Mouse (Mus musculus) macrophage (primary cell): ENCODE data around the gene 1600014C10Rik. TPM values are rescaled to one million over a fixed set of nuclear protein-coding genes. Genes with fewer than 3 reads are reported as not detected.

Source experiments
- H3K27ac ChIP-seq: fragments of 350-480 bp; formaldehyde crosslinking; 2 replicates; pipeline ENCODE4 v1.9.0; 2021
- H3K36me3 ChIP-seq: fragments of 350-480 bp; formaldehyde crosslinking; 2 replicates; pipeline ENCODE4 v1.9.0; 2021; ENCODE audit errors: inconsistent target
- H3K4me3 ChIP-seq: fragments of 350-480 bp; formaldehyde crosslinking; 2 replicates; pipeline ENCODE4 v1.9.0; 2021; ENCODE audit errors: inconsistent target
- H3K79me2 ChIP-seq: fragments of 350-480 bp; formaldehyde crosslinking; 2 replicates; pipeline ENCODE4 v1.9.0; 2021; ENCODE audit errors: inconsistent target
- WGBS: methylation state at CpG from one replicate; pipeline ENCODE4 v1.1.7; 2026; ENCODE audit warnings: inconsistent platforms; ENCODE audit not compliant: missing documents; 5-methylcytosine and 5-hydroxymethylcytosine counted together
- polyA plus RNA-seq: library from polyadenylated mRNA; stranded (reverse); fragments of 250-400 nt; gene quantifications from 3 replicates; pipeline ENCODE4 v1.2.4, GENCODE M21; 2018; ENCODE audit warnings: inconsistent platforms

1600014C10Rik gene
- polyA plus RNA-seq, 1 experiment from 2014 or later = 17.5 TPM

DNA sequence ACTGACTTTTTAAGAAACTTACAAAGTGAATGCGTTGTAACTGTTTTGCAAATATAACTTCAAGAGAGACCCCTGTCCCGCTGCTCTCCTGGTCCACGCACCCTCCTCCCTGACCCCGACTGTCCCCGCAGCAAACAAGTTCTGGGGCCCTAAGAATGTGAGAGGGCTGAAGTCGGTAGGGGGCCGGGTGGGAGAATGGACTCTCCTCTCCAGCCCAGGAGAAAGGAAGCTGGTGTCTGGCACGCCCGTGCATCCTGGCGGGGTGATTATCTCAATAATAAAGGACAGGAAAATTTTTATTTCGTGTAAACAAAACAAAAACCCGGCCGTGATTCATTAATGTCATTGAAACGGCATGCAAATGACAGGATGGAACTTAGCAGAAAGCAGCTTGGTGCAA, 9.1 kb upstream of the 1600014C10Rik start:
- no peak overlapping the region for H3K4me3 ChIP-seq
- no peaks in the 10 kb centered on the region for H3K36me3 ChIP-seq
- H3K79me2 ChIP-seq = no peaks in the 10 kb centered on the region
- no peak overlapping the region for H3K27ac ChIP-seq
- WGBS = 76% methylated on average over 14 of the region's 14 CpGs

- 34% methylated on average over 31 of the region's 31 CpGs for WGBS
- H3K4me3 ChIP-seq = no peak overlapping the region
- H3K36me3 ChIP-seq = no peaks in the 10 kb centered on the region
- no peak overlapping the region for H3K27ac ChIP-seq
- H3K79me2 ChIP-seq = no peaks in the 10 kb centered on the region
These were observed 8.5 kb upstream of the 1600014C10Rik start for GRCm38 (mm10) chr7:38174321-38175148.

GRCm38 (mm10) chr7:38176056-38176455, 7.0 kb upstream of the 1600014C10Rik start:
- WGBS = 94% methylated on average over 3 of the region's 3 CpGs
- H3K79me2 ChIP-seq = no peaks in the 10 kb centered on the region
- H3K36me3 ChIP-seq = no peaks in the 10 kb centered on the region
- H3K4me3 ChIP-seq = no peak overlapping the region
- H3K27ac ChIP-seq = no peak overlapping the region

GRCm38 (mm10) chr7:38179896-38180295, 3.1 kb upstream of the 1600014C10Rik start:
- Histone ChIP-seq H3K79me2 (peaks cover 10% of the 10 kb centered on the region; the same call in 1 of the 2 replicates), H3K27ac (no peak overlapping the region), H3K4me3 (no peak overlapping the region), H3K36me3 (no peaks in the 10 kb centered on the region)
- WGBS = 92% methylated on average over 3 of the region's 3 CpGs

DNA sequence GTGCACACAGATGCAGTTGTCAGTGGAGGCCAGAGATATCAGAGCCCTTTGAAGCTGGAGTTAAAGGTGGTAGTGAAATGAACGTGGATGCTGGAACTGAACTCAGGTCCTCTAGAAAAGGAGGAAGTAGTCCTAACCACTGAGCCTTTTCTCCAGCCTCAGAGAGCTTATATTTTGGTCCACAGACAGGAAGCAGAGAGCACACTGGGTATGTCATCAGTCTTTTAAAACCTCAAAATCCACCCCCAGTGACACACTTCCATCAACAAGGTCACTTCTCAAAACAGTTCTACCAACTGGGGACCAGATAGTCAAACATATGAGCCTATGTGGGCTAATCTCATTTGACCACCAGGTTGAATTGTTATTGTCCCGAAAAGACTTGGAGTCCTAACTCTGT, 1.7 kb upstream of the 1600014C10Rik start:
- 48% methylated on average over 2 of the region's 2 CpGs for WGBS
- no peak overlapping the region for H3K27ac ChIP-seq
- H3K4me3 ChIP-seq = no peak overlapping the region
- H3K36me3 ChIP-seq = no peaks in the 10 kb centered on the region
- H3K79me2 ChIP-seq = peaks cover 25% of the 10 kb centered on the region; the same call in 1 of the 2 replicates

- no peaks in the 10 kb centered on the region for H3K36me3 ChIP-seq
- peak overlapping the region; percentile 61; the same call in 1 of the 2 replicates for H3K4me3 ChIP-seq
- H3K79me2 ChIP-seq = peaks cover 34% of the 10 kb centered on the region; the same call in 1 of the 2 replicates
- WGBS = under 1% methylated on average over 11 of the region's 11 CpGs
- H3K27ac ChIP-seq = peak overlapping the region; percentile 63
These were observed 438 bp upstream of the 1600014C10Rik start for GRCm38 (mm10) chr7:38182596-38182961.

- peak overlapping the region; percentile 63 for H3K27ac ChIP-seq
- H3K4me3 ChIP-seq = peak overlapping the region; percentile 61
- H3K36me3 ChIP-seq = no peaks in the 10 kb centered on the region
- WGBS = under 1% methylated on average over 36 of the region's 36 CpGs
- peaks cover 34% of the 10 kb centered on the region; the same call in 1 of the 2 replicates for H3K79me2 ChIP-seq
These were observed 846 bp downstream of the 1600014C10Rik start for GRCm38 (mm10) chr7:38183709-38184417.

DNA sequence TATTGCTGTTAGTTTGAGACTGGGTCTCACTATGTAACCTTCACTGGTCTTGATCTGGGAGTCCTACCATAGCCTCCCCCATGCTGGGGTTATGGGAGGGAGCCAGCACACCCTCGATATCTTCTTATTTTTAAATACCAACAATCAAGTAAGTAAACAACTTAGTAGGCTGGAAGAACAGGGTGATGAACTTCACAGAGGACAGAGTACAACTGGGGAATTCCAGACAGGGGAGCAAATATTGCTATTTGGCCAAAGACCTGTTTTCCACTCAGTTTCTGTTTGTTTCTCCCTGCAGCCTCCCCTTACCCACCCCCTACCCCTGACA, 1.4 kb downstream of the 1600014C10Rik start:
- Histone ChIP-seq H3K36me3 (no peaks in the 10 kb centered on the region), H3K79me2 (peaks cover 34% of the 10 kb centered on the region; the same call in 1 of the 2 replicates), H3K4me3 (peak overlapping the region; percentile 61), H3K27ac (peak overlapping the region; percentile 63; the same call in 1 of the 2 replicates)
- 18% methylated on average over 1 of the region's 1 CpGs for WGBS

GRCm38 (mm10) chr7:38184786-38185185, 1.8 kb downstream of the 1600014C10Rik start:
- Histone ChIP-seq H3K36me3 (no peaks in the 10 kb centered on the region), H3K4me3 (no peak overlapping the region; the same call in 1 of the 2 replicates), H3K27ac (no peak overlapping the region), H3K79me2 (peaks cover 34% of the 10 kb centered on the region; the same call in 1 of the 2 replicates)
- WGBS = 87% methylated on average over 6 of the region's 6 CpGs

- Histone ChIP-seq H3K36me3 (peaks cover 16% of the 10 kb centered on the region; the same call in 1 of the 2 replicates), H3K27ac (peak overlapping the region; percentile 74), H3K79me2 (peaks cover 34% of the 10 kb centered on the region; the same call in 1 of the 2 replicates), H3K4me3 (no peak overlapping the region)
- WGBS = 32% methylated on average over 4 of the region's 4 CpGs
These were observed 3.8 kb downstream of the 1600014C10Rik start for GRCm38 (mm10) chr7:38186861-38187260.

DNA sequence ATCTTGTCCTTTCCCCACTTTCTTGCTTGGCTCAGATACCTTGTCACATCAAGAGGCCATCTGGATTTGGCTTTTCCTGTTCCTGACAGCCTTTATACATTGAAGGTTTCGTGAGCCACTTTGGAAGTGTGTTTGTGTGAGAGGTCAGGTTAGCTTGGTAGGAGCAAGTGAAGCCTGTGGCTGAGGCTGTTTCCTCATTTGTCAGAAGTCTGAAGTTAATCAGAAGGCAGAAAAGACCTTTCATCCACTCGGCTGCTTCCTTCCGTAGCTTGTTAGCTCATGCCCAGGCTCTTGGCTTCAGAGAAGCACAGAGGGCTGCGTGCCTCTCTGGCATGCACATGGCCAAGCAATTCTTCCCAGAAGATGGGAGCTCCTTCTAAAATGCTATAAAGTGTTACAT, 4.8 kb downstream of the 1600014C10Rik start:
- 11% methylated on average over 4 of the region's 4 CpGs for WGBS
- Histone ChIP-seq H3K79me2 (peaks cover 34% of the 10 kb centered on the region; the same call in 1 of the 2 replicates), H3K36me3 (peaks cover 25% of the 10 kb centered on the region; the same call in 1 of the 2 replicates), H3K27ac (peak overlapping the region; percentile 74), H3K4me3 (no peak overlapping the region)

GRCm38 (mm10) chr7:38188281-38189075, 5.5 kb downstream of the 1600014C10Rik start:
- WGBS = 90% methylated on average over 8 of the region's 8 CpGs
- H3K79me2 ChIP-seq = peaks cover 34% of the 10 kb centered on the region; the same call in 1 of the 2 replicates
- H3K4me3 ChIP-seq = no peak overlapping the region
- peak overlapping the region; percentile 74 for H3K27ac ChIP-seq
- H3K36me3 ChIP-seq = peaks cover 32% of the 10 kb centered on the region; the same call in 1 of the 2 replicates

- peaks cover 30% of the 10 kb centered on the region; the same call in 1 of the 2 replicates for H3K79me2 ChIP-seq
- 5% methylated on average over 15 of the region's 15 CpGs for WGBS
- H3K36me3 ChIP-seq = peaks cover 39% of the 10 kb centered on the region
- peak overlapping the region; percentile 74 for H3K27ac ChIP-seq
- H3K4me3 ChIP-seq = peak overlapping the region; percentile 4; the same call in 1 of the 2 replicates
These were observed 6.3 kb downstream of the 1600014C10Rik start for GRCm38 (mm10) chr7:38189136-38189982.
